ENCODE assay signal across 19 mouse cellular contexts in genomic region chr4:7424081-7424480, GRCm38 (mm10).
"Had no signal": no experiment of that assay in that cellular context is flagged by ENCODE, and none has a peak within 500 bp of the region (broad histone marks: within the 10 kb centered on the region; RNA-seq: fewer than 3 reads in every experiment).

No protein-coding gene starts in this region.

- DNase-seq: liver, postnatal 0 days; lung, adult 2 months; lung, postnatal 14 days; lung, postnatal 36 days; retina, postnatal 1 day; right cerebral cortex, adult 18-20 months; right cerebral cortex, postnatal 25 days; right cerebral cortex, postnatal 4 days; spleen, adult 18-20 months; thymus, adult 18-20 months; thymus, postnatal 14 days; thymus, postnatal 36 days had no signal

- H3K9ac ChIP-seq: liver, postnatal 0 days; lung, embryonic 15.5 days; midbrain, embryonic 13.5 days; neural tube, embryonic 12.5 days had no signal

- H3K27me3 ChIP-seq: lung, embryonic 15.5 days; megakaryocyte, embryonic 14.5 days; midbrain, embryonic 13.5 days; neural tube, embryonic 12.5 days had no signal

- H3K36me3 ChIP-seq: lung, embryonic 15.5 days; midbrain, embryonic 13.5 days; neural tube, embryonic 12.5 days had no signal

- H3K4me2 ChIP-seq: lung, embryonic 15.5 days; midbrain, embryonic 11.5 days; midbrain, embryonic 13.5 days; neural tube, embryonic 12.5 days had no signal

- H3K9me3 ChIP-seq: lung, embryonic 15.5 days; megakaryocyte, embryonic 14.5 days; midbrain, embryonic 13.5 days; neural tube, embryonic 12.5 days had no signal

- H3K4me3 ChIP-seq: lung, embryonic 15.5 days; megakaryocyte, embryonic 14.5 days; midbrain, embryonic 13.5 days; neural tube, embryonic 12.5 days had no signal

- H3K27ac ChIP-seq: lung, embryonic 15.5 days; macrophage; midbrain, embryonic 13.5 days; neural tube, embryonic 12.5 days had no signal

- ATAC-seq: liver, postnatal 0 days; lung, postnatal 0 days; midbrain, embryonic 13.5 days had no signal

- H3K4me1 ChIP-seq: lung, embryonic 15.5 days; midbrain, embryonic 13.5 days; neural tube, embryonic 12.5 days had no signal
